Mouse (Mus musculus) hindbrain, embryonic 14.5 days (tissue): Measurements from ENCODE around the gene Aida. TPM values are rescaled to one million over a fixed set of nuclear protein-coding genes. Genes with fewer than 3 reads are reported as not detected.

Source experiments
- ATAC-seq: fragments of 200-750 bp; cut with Nextera tagmentation; 2 replicates; pipeline ENCODE4 v1.8.0; 2017; ENCODE audit warnings: moderate number of reproducible peaks, mild to moderate bottlenecking, moderate TSS enrichment, moderate library complexity; ENCODE audit not compliant: low FRiP score
- DNase-seq: peaks from one replicate; pipeline ENCODE4 v3.0.0-alpha.2; 2015; ENCODE audit warnings: low spot score
- H3K27ac ChIP-seq: fragments of 300-500 bp; sonication (generic); 2 replicates; pipeline ENCODE4 v1.5.1; 2014; ENCODE audit warnings: mild to moderate bottlenecking, moderate library complexity
- H3K27me3 ChIP-seq: fragments of 300-500 bp; sonication (generic); 2 replicates; pipeline ENCODE4 v1.6.1; 2014; ENCODE audit warnings: mild to moderate bottlenecking, low read length, mixed read lengths; ENCODE audit not compliant: control insufficient read depth, insufficient read depth
- H3K36me3 ChIP-seq: fragments of 300-500 bp; sonication (generic); replicated peaks from 2 replicates; pipeline ENCODE4 v1.6.1; 2014; ENCODE audit not compliant: control insufficient read depth, insufficient read depth
- H3K4me1 ChIP-seq: fragments of 300-500 bp; sonication (generic); replicated peaks from 2 replicates; pipeline ENCODE4 v1.6.1; 2014; ENCODE audit warnings: antibody characterized with exemption, low read length, mixed read lengths; ENCODE audit not compliant: control insufficient read depth, insufficient read depth
- H3K4me2 ChIP-seq: fragments of 300-500 bp; sonication (generic); replicated peaks from 2 replicates; pipeline ENCODE4 v1.6.1; 2014; ENCODE audit warnings: mild to moderate bottlenecking, moderate library complexity
- H3K4me3 ChIP-seq: fragments of 300-500 bp; sonication (generic); replicated peaks from 2 replicates; pipeline ENCODE4 v1.5.1; 2014; ENCODE audit warnings: mild to moderate bottlenecking, low read length
- H3K9ac ChIP-seq: fragments of 300-500 bp; sonication (generic); 2 replicates; pipeline ENCODE4 v1.6.1; 2014
- H3K9me3 ChIP-seq: fragments of 300-500 bp; sonication (generic); 2 replicates; pipeline ENCODE4 v1.6.1; 2016; ENCODE audit warnings: low read length; ENCODE audit not compliant: control insufficient read depth
- WGBS: fragments of 180-500 bp; shearing (Covaris S2); extraction: QIAGEN DNeasy Blood & Tissue Kit; methylation state at CpG from one replicate; pipeline ENCODE4 v1.1.7; 2014; 5-methylcytosine and 5-hydroxymethylcytosine counted together
- polyA plus RNA-seq: library from polyadenylated mRNA; unstranded; fragments of >200 nt; fragmentation: Nextera tagmentation; extraction: Ambion mirVana; gene quantifications from 2 replicates; pipeline ENCODE4 v1.2.1, GENCODE M21; 2014

Gene Aida
- polyA plus RNA-seq, 1 experiment from 2014 or later = 36.2 TPM

GRCm38 (mm10) chr1:183344886-183345816 is 48.8 kb downstream of the Aida start:
- Histone ChIP-seq H3K27me3 (no peaks in the 10 kb centered on the region), H3K4me3 (peak overlapping the region; percentile 100), H3K27ac (peak overlapping the region; percentile 75), H3K9me3 (no peaks in the 10 kb centered on the region), H3K9ac (peak overlapping the region; percentile 96), H3K4me2 (peak overlapping the region; percentile 91), H3K4me1 (peaks cover 17% of the 10 kb centered on the region; the same call in 1 of the 2 replicates), H3K36me3 (peaks cover 46% of the 10 kb centered on the region)
- ATAC-seq = peak; percentile 98
- peak; percentile 91 for DNase-seq
- under 1% methylated on average over 72 of the region's 72 CpGs for WGBS

- Histone ChIP-seq H3K27ac (peak overlapping the region; percentile 75), H3K4me3 (peak overlapping the region; percentile 100), H3K9me3 (no peaks in the 10 kb centered on the region), H3K9ac (peak overlapping the region; percentile 96), H3K4me1 (peaks cover 17% of the 10 kb centered on the region; the same call in 1 of the 2 replicates), H3K4me2 (peak overlapping the region; percentile 91), H3K27me3 (no peaks in the 10 kb centered on the region), H3K36me3 (peaks cover 44% of the 10 kb centered on the region)
- DNase-seq (no peak), ATAC-seq (no peak; the same call in 1 of the 2 replicates)
- 9% methylated on average over 10 of the region's 10 CpGs for WGBS
Measured at GRCm38 (mm10) chr1:183345817-183346195, 49.4 kb downstream of the Aida start.

- DNase-seq (peak; percentile 86), ATAC-seq (no peak)
- no peaks in the 10 kb centered on the region for H3K9me3 ChIP-seq
- no peak overlapping the region for H3K27ac ChIP-seq
- WGBS = 26% methylated on average over 6 of the region's 6 CpGs
- H3K36me3 ChIP-seq = peaks cover 62% of the 10 kb centered on the region
- no peaks in the 10 kb centered on the region for H3K27me3 ChIP-seq
- no peak overlapping the region for H3K4me3 ChIP-seq
- no peak overlapping the region for H3K9ac ChIP-seq
- H3K4me2 ChIP-seq = no peak overlapping the region
- H3K4me1 ChIP-seq = peaks cover 14% of the 10 kb centered on the region; the same call in 1 of the 2 replicates
Measured at GRCm38 (mm10) chr1:183349840-183350239, 53.5 kb downstream of the Aida start.

GRCm38 (mm10) chr1:183358901-183359300 is 62.5 kb downstream of the Aida start:
- no peak overlapping the region for H3K4me3 ChIP-seq
- 94% methylated on average over 3 of the region's 3 CpGs for WGBS
- no peak overlapping the region for H3K27ac ChIP-seq
- H3K4me1 ChIP-seq = no peaks in the 10 kb centered on the region
- H3K9me3 ChIP-seq = no peaks in the 10 kb centered on the region
- DNase-seq = no peak
- H3K27me3 ChIP-seq = no peaks in the 10 kb centered on the region
- no peak overlapping the region for H3K9ac ChIP-seq
- peaks cover 81% of the 10 kb centered on the region for H3K36me3 ChIP-seq
- no peak for ATAC-seq
- H3K4me2 ChIP-seq = no peak overlapping the region

- H3K9ac ChIP-seq = no peak overlapping the region
- H3K4me2 ChIP-seq = no peak overlapping the region
- WGBS = 97% methylated on average over 5 of the region's 5 CpGs
- 0 out of 2 replicates have a peak, but pooled peaks cover 3% of the 10 kb centered on the region for H3K4me1 ChIP-seq
- no peak overlapping the region for H3K27ac ChIP-seq
- no peak overlapping the region for H3K4me3 ChIP-seq
- ATAC-seq (no peak), DNase-seq (no peak)
- no peaks in the 10 kb centered on the region for H3K9me3 ChIP-seq
- peaks cover 69% of the 10 kb centered on the region for H3K36me3 ChIP-seq
- no peaks in the 10 kb centered on the region for H3K27me3 ChIP-seq
Measured at GRCm38 (mm10) chr1:183362301-183362700, 65.9 kb downstream of the Aida start.

- H3K9me3 ChIP-seq = no peaks in the 10 kb centered on the region
- H3K4me1 ChIP-seq = peaks cover 5% of the 10 kb centered on the region
- no peak for ATAC-seq
- no peak overlapping the region for H3K27ac ChIP-seq
- no peak overlapping the region for H3K4me2 ChIP-seq
- H3K4me3 ChIP-seq = no peak overlapping the region
- no peak overlapping the region for H3K9ac ChIP-seq
- 91% methylated on average over 14 of the region's 14 CpGs for WGBS
- DNase-seq = no peak
- peaks cover 63% of the 10 kb centered on the region for H3K36me3 ChIP-seq
- H3K27me3 ChIP-seq = no peaks in the 10 kb centered on the region
Measured at GRCm38 (mm10) chr1:183362729-183363576, 66.6 kb downstream of the Aida start.

GRCm38 (mm10) chr1:183363577-183363867 is 67.1 kb downstream of the Aida start:
- Histone ChIP-seq H3K4me3 (no peak overlapping the region), H3K4me2 (no peak overlapping the region), H3K27ac (no peak overlapping the region), H3K9ac (no peak overlapping the region), H3K27me3 (no peaks in the 10 kb centered on the region), H3K9me3 (no peaks in the 10 kb centered on the region), H3K4me1 (peaks cover 11% of the 10 kb centered on the region), H3K36me3 (peaks cover 57% of the 10 kb centered on the region)
- DNase-seq = no peak
- 92% methylated on average over 5 of the region's 5 CpGs for WGBS
- no peak for ATAC-seq

GRCm38 (mm10) chr1:183366361-183366760 is 70.0 kb downstream of the Aida start:
- WGBS = 83% methylated on average over 5 of the region's 5 CpGs
- Histone ChIP-seq H3K4me3 (no peak overlapping the region), H3K9ac (no peak overlapping the region), H3K36me3 (peaks cover 36% of the 10 kb centered on the region), H3K27me3 (no peaks in the 10 kb centered on the region), H3K4me2 (no peak overlapping the region), H3K4me1 (peaks cover 13% of the 10 kb centered on the region), H3K27ac (no peak overlapping the region), H3K9me3 (no peaks in the 10 kb centered on the region)
- no peak for ATAC-seq
- no peak for DNase-seq
